Mouse (Mus musculus) hindbrain, embryonic 14.5 days (tissue): ENCODE results near the gene Tmc5. TPM values are rescaled to one million over a fixed set of nuclear protein-coding genes. Genes with fewer than 3 reads are reported as not detected.

Experiments used
- ATAC-seq: fragments of 200-750 bp; cut with Nextera tagmentation; 2 replicates; pipeline ENCODE4 v1.8.0; 2017; ENCODE audit warnings: moderate number of reproducible peaks, mild to moderate bottlenecking, moderate TSS enrichment, moderate library complexity; ENCODE audit not compliant: low FRiP score
- DNase-seq: peaks from one replicate; pipeline ENCODE4 v3.0.0-alpha.2; 2015; ENCODE audit warnings: low spot score
- H3K27ac ChIP-seq: fragments of 300-500 bp; sonication (generic); 2 replicates; pipeline ENCODE4 v1.5.1; 2014; ENCODE audit warnings: mild to moderate bottlenecking, moderate library complexity
- H3K27me3 ChIP-seq: fragments of 300-500 bp; sonication (generic); 2 replicates; pipeline ENCODE4 v1.6.1; 2014; ENCODE audit warnings: mild to moderate bottlenecking, low read length, mixed read lengths; ENCODE audit not compliant: control insufficient read depth, insufficient read depth
- H3K36me3 ChIP-seq: fragments of 300-500 bp; sonication (generic); replicated peaks from 2 replicates; pipeline ENCODE4 v1.6.1; 2014; ENCODE audit not compliant: control insufficient read depth, insufficient read depth
- H3K4me1 ChIP-seq: fragments of 300-500 bp; sonication (generic); replicated peaks from 2 replicates; pipeline ENCODE4 v1.6.1; 2014; ENCODE audit warnings: antibody characterized with exemption, low read length, mixed read lengths; ENCODE audit not compliant: control insufficient read depth, insufficient read depth
- H3K4me2 ChIP-seq: fragments of 300-500 bp; sonication (generic); replicated peaks from 2 replicates; pipeline ENCODE4 v1.6.1; 2014; ENCODE audit warnings: mild to moderate bottlenecking, moderate library complexity
- H3K4me3 ChIP-seq: fragments of 300-500 bp; sonication (generic); replicated peaks from 2 replicates; pipeline ENCODE4 v1.5.1; 2014; ENCODE audit warnings: mild to moderate bottlenecking, low read length
- H3K9ac ChIP-seq: fragments of 300-500 bp; sonication (generic); 2 replicates; pipeline ENCODE4 v1.6.1; 2014
- H3K9me3 ChIP-seq: fragments of 300-500 bp; sonication (generic); 2 replicates; pipeline ENCODE4 v1.6.1; 2016; ENCODE audit warnings: low read length; ENCODE audit not compliant: control insufficient read depth
- WGBS: fragments of 180-500 bp; shearing (Covaris S2); extraction: QIAGEN DNeasy Blood & Tissue Kit; methylation state at CpG from one replicate; pipeline ENCODE4 v1.1.7; 2014; 5-methylcytosine and 5-hydroxymethylcytosine counted together
- polyA plus RNA-seq: library from polyadenylated mRNA; unstranded; fragments of >200 nt; fragmentation: Nextera tagmentation; extraction: Ambion mirVana; gene quantifications from 2 replicates; pipeline ENCODE4 v1.2.1, GENCODE M21; 2014

Tmc5 gene
- polyA plus RNA-seq, 1 experiment from 2014 or later: 0.20 TPM

DNA sequence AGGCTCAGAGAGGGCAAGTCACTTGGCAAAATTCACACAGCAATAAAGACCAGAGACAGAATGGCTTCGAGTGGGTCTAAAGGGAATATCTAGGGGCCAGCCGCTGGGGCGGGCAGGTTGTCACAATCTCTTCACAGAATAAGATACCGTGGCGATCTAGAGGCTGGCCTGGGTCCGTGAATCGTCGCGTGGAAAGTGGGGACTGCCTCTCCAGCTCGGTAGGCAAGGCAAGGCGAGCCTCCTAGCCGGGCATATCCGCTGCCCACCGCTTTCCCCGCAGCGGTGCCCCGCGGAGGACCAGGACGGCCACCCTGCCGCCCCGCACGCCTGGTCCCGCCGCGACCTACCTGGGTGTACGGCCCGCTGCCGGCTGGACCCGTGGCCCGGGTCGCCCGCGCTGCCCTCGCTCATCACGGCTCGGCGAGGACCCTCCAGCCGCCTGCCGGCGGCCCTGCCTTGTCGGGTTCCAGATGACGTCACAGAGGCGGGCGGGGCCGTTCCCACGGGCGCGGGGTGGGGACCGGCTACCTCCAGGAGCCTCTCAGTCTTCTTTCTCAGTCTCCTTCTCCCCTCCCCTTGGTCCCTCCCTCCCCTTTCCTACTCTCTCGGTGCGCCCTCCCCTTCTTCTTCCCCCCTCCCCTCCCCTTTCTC lies 12.7 kb upstream of the Tmc5 start, which contains the start of gene Tmc7:
Gene Tmc7 (minus strand): TSS at position 480 of the 651 bp plus-strand sequence.
- Histone ChIP-seq H3K4me2 (peak within 1 kb of the TSS; percentile 69), H3K27ac (0 out of 2 replicates have a peak within 1 kb of the TSS, but pooled peaks have one; percentile 18), H3K9ac (peak within 1 kb of the TSS; percentile 71), H3K4me1 (peaks cover 3% of the 10 kb centered on the region; the same call in 1 of the 2 replicates), H3K9me3 (0 out of 2 replicates have a peak, but pooled peaks cover 3% of the 10 kb centered on the region), H3K27me3 (no peaks in the 10 kb centered on the region), H3K36me3 (no peaks in the 10 kb centered on the region), H3K4me3 (peak within 1 kb of the TSS; percentile 56)
- ATAC-seq: peak; percentile 92
- peak; percentile 83 for DNase-seq
- WGBS: under 1% methylated on average over 46 of the region's 51 CpGs

DNA sequence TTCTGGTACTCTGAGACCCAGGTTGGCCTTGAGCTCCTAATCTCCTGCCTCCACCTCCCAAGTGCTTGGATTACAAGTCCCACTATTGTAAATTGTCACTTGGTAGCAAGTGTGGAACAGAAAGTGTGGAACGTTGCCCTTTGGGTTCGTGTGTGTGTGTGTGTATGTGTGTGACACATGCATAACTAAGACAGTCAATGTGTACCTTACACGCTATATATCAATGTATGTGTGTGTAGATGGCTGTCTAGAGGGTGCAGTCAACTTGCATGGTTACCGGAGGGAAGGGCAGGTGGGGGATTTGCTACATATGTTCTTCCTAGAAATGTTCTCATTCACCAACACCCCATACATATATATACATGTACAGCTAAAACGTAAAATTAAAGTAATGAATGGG lies 12.2 kb upstream of the Tmc5 start:
- 70% methylated on average over 5 of the region's 5 CpGs for whole genome bisulfite sequencing
- Histone ChIP-seq H3K4me1 (peaks cover 3% of the 10 kb centered on the region; the same call in 1 of the 2 replicates), H3K4me3 (peak overlapping the region; percentile 56), H3K36me3 (no peaks in the 10 kb centered on the region), H3K27me3 (no peaks in the 10 kb centered on the region), H3K9me3 (0 out of 2 replicates have a peak, but pooled peaks cover 3% of the 10 kb centered on the region), H3K27ac (no peak overlapping the region), H3K9ac (peak overlapping the region; percentile 71), H3K4me2 (peak overlapping the region; percentile 69)
- no peak for DNase-seq
- ATAC-seq: peak; percentile 37; the same call in 1 of the 2 replicates

DNA sequence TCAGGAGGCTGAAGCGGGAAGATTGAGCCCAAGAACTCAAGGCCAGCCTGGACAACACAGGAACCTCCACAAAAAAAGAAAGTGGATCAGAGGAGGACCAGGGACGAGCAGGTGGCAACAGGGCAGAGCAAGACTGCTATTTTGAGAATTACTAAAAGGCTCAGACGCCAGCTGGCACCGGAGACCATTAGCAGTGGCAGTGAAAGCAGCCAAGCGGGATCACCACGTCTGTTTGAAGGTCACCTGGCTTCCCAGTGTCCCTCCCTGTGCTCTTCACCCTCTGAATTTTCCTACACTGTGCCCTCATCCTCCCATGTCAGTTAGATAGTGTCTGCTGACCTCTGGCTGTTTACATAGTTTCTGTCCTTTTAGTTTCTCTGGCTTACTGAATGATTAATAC lies 11.2 kb upstream of the Tmc5 start:
- Histone ChIP-seq H3K4me2 (no peak overlapping the region), H3K27ac (no peak overlapping the region), H3K9me3 (0 out of 2 replicates have a peak, but pooled peaks cover 1% of the 10 kb centered on the region), H3K4me3 (no peak overlapping the region), H3K36me3 (no peaks in the 10 kb centered on the region), H3K4me1 (peaks cover 3% of the 10 kb centered on the region; the same call in 1 of the 2 replicates), H3K27me3 (no peaks in the 10 kb centered on the region), H3K9ac (no peak overlapping the region)
- no peak for ATAC-seq
- no peak for DNase-seq
- WGBS: 68% methylated on average over 6 of the region's 6 CpGs

DNA sequence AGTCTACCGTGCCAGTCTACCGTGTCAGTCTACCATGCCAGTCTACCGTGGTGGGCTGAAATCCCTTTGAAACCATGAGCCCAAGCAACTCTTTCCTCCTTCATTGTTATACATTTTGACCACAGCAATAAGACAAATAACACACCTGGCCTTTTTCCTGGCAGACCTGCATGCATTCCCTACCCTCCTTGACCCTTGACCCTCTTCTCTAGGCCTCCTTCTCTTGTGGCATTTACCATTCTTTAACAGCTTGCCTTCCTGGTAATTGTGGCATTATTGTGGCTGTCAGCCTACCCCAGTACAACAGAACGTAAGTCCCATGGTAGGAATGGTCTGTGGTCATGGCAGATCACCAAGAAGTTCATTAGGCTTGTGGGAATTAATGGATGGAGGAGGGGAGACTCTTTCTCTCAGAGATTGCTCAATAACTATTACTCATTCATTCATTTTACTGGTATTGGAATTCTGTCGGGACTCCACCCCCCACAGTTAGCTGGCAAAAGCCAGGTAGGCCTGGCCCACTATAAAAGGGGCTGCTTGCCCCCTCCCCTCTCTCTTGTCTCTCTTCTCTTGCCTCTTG lies 6.3 kb upstream of the Tmc5 start:
- no peak for DNase-seq
- H3K9ac ChIP-seq: no peak overlapping the region
- H3K27ac ChIP-seq: no peak overlapping the region
- no peak overlapping the region for H3K4me3 ChIP-seq
- H3K4me1 ChIP-seq: peaks cover 33% of the 10 kb centered on the region
- 91% methylated on average over 5 of the region's 5 CpGs for WGBS
- H3K27me3 ChIP-seq: no peaks in the 10 kb centered on the region
- no peaks in the 10 kb centered on the region for H3K9me3 ChIP-seq
- no peak overlapping the region for H3K4me2 ChIP-seq
- ATAC-seq: no peak
- H3K36me3 ChIP-seq: no peaks in the 10 kb centered on the region

DNA sequence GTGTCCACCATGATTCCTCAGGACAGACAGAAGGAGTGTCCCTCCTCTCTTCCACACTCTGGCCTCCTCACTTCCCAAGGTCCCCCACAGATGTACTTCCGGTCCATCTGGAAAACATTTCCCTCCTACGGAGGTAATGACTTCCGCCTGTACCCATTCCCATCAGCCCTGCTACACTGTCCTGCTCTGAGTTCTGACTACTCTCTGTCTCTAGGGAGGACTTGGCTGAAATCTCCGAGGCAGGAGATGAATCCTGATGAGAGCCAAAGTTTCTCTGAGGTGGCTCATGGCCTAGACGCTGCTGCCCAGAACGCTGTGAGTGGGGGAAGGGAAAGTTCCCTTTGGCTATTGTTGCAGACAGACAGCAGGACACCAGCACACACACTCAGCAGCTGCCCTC lies 5.0 kb upstream of the Tmc5 start:
- 29% methylated on average over 6 of the region's 6 CpGs for WGBS
- Histone ChIP-seq H3K4me3 (no peak overlapping the region), H3K9ac (no peak overlapping the region), H3K27me3 (peaks cover 11% of the 10 kb centered on the region), H3K9me3 (no peaks in the 10 kb centered on the region), H3K4me2 (no peak overlapping the region), H3K36me3 (no peaks in the 10 kb centered on the region), H3K27ac (peak overlapping the region; percentile 73; the same call in 1 of the 2 replicates), H3K4me1 (peaks cover 33% of the 10 kb centered on the region)
- no peak for ATAC-seq
- peak; percentile 38 for DNase-seq

DNA sequence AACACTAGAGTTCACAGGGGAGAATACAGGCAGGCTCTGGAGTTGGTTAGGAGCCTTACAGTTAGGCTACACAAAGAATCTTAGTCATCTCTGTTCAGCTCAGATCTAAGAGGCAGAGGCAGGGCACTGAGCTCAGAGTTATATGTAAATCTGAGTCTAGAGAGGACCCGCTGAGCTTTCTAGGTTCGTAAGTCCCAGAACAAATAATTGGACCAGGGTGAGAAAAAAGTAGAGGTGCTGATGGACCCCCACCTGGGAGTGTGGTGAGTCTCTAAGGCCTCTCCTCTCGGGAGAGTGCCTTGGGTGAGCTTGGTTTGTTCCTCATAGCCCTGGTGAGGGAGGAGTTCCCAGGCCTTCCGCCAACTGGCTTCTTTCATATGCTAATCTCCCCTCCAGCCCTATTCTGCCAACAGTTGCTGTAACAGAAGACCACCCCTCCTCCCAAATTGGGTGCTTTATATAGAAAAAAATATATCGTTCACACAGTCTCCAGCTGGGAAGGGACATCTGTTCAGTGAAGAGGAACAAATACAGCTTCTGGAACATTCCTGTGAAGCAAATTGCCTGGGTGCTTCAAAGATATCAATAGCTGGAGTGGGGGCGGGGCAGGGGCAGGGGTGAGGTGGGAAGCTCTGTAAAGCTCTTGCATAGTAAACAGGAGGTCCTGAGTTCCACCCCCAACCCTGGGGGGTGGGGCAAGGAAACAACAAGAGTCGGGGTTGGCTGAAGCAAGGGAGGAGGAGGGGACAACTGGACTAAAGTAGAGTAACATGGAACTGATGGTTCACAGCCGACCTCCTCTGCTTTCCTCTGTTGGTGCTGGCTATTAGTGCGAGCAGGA lies 3.3 kb upstream of the Tmc5 start:
- Histone ChIP-seq H3K9me3 (no peaks in the 10 kb centered on the region), H3K27me3 (peaks cover 24% of the 10 kb centered on the region), H3K4me3 (no peak overlapping the region), H3K36me3 (no peaks in the 10 kb centered on the region), H3K4me1 (peaks cover 36% of the 10 kb centered on the region), H3K9ac (no peak overlapping the region), H3K27ac (peak overlapping the region; percentile 73), H3K4me2 (peak overlapping the region; percentile 4; the same call in 1 of the 2 replicates)
- ATAC-seq (peak; percentile 89), DNase-seq (peak; percentile 69)
- WGBS: 4% methylated on average over 9 of the region's 9 CpGs

DNA sequence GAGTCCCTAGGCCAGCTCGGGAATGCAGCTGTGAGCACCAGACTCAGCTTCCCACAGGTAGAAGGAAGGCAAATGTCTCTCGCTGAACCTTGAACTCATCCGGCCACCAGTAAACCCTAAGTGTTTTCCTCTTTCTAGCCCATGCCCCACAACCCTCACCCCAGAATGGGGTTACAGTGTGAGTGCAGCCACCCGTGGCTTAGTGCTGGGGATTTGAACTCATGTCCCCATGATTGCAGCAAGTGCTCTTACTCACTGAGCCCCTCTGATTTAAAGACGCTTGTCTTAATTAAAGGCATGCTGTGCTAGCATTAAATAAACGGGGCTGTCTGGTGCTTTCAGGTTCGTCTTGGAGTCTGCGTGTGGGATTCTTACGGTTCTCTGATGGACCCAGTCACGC lies 2.5 kb upstream of the Tmc5 start:
- Histone ChIP-seq H3K4me2 (peak overlapping the region; percentile 37), H3K9ac (no peak overlapping the region), H3K4me1 (peaks cover 36% of the 10 kb centered on the region), H3K27me3 (peaks cover 24% of the 10 kb centered on the region), H3K9me3 (no peaks in the 10 kb centered on the region), H3K4me3 (no peak overlapping the region), H3K36me3 (no peaks in the 10 kb centered on the region), H3K27ac (peak overlapping the region; percentile 69)
- no peak for ATAC-seq
- no peak for DNase-seq
- WGBS: 32% methylated on average over 10 of the region's 10 CpGs

DNA sequence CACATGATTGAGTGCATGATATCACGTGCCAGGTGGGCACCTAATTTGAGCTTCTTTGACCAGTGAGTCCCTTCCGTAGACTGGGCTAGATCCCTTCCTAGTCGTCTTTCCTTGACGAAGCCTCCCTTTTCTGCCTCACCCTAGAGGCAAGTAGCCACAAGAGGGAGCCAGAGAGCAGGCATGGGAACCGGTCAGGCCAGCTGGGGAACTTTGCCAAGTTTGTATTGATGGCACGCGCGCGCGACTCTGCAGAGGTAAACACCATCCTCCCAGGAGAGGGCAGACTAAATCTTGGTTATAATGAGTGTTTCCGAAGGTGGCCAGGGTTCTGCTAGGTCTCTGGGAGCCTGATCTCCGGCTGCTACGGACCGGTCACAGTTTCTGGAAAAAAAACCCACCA lies 1.9 kb upstream of the Tmc5 start:
- Histone ChIP-seq H3K36me3 (no peaks in the 10 kb centered on the region), H3K4me3 (no peak overlapping the region), H3K4me1 (peaks cover 36% of the 10 kb centered on the region), H3K9ac (no peak overlapping the region), H3K27ac (no peak overlapping the region), H3K27me3 (peaks cover 24% of the 10 kb centered on the region), H3K9me3 (no peaks in the 10 kb centered on the region), H3K4me2 (peak overlapping the region; percentile 37)
- WGBS: 2% methylated on average over 14 of the region's 14 CpGs
- DNase-seq: peak; percentile 97
- ATAC-seq: no peak

DNA sequence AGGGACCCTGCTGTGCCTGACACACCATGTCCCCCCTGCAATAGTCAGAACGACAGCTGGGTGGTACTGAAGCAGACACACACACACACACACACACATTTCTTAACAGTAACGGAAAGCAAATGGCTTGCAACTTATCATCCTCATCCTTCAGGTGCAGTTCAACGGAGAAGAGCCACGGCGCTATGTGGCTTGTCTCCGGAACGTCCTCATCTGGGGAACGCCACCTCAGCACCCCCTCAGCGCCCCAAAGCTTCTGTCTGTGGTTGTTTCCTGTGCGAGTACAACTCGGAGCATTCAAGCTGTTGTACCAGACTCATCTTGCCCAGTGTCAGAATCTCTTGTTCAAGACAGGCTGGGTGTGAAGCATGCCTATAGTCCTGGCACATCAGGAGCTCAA lies 826 bp upstream of the Tmc5 start:
- WGBS: 74% methylated on average over 11 of the region's 11 CpGs
- Histone ChIP-seq H3K27me3 (peaks cover 24% of the 10 kb centered on the region), H3K9ac (no peak overlapping the region), H3K9me3 (no peaks in the 10 kb centered on the region), H3K4me2 (no peak overlapping the region), H3K4me3 (no peak overlapping the region), H3K36me3 (no peaks in the 10 kb centered on the region), H3K27ac (no peak overlapping the region), H3K4me1 (peaks cover 36% of the 10 kb centered on the region)
- ATAC-seq (no peak), DNase-seq (no peak)
